Mouse (Mus musculus) urinary bladder, postnatal 25 days (tissue): ENCODE results near the gene Ssc5d.

ENCODE experiments used
- DNase-seq: peaks from one replicate; pipeline ENCODE4 v3.0.0; 2022; ENCODE audit warnings: low spot score

Gene Ssc5d

DNA sequence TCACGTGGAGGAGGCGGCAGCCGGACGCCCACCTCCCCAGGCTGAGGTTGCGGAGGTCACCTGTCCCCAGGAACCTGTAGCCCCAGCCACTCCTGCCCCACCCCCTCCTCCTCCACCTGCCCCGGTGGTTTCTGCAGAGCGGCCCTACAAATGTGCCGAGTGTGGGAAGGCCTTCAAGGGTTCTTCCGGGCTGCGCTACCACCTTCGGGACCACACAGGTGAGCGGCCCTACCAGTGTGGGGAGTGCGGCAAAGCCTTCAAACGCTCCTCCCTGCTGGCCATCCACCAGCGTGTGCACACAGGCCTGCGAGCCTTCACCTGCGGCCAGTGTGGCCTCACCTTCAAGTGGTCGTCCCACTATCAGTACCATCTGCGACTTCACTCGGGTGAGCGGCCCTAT, 5.6 kb upstream of the Ssc5d start:
- no peak for DNase-seq

DNA sequence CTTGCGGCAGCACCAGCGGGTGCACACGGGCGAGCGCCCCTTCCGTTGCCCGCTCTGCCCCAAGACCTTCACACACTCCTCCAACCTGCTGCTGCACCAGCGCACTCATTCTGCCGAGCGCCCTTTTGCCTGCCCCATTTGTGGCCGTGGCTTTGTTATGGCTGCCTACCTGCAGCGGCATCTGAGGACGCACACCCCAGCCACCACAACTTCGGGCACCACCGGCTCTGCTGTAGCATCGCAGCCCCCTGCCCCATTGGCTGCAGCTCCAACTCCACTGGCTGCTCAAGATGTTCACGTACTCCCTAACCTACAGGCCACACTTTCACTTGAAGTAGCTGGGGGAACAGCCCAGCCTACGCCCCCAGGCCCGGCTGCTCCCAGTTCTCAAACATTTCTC, 5.1 kb upstream of the Ssc5d start:
- DNase-seq, result no peak

DNA sequence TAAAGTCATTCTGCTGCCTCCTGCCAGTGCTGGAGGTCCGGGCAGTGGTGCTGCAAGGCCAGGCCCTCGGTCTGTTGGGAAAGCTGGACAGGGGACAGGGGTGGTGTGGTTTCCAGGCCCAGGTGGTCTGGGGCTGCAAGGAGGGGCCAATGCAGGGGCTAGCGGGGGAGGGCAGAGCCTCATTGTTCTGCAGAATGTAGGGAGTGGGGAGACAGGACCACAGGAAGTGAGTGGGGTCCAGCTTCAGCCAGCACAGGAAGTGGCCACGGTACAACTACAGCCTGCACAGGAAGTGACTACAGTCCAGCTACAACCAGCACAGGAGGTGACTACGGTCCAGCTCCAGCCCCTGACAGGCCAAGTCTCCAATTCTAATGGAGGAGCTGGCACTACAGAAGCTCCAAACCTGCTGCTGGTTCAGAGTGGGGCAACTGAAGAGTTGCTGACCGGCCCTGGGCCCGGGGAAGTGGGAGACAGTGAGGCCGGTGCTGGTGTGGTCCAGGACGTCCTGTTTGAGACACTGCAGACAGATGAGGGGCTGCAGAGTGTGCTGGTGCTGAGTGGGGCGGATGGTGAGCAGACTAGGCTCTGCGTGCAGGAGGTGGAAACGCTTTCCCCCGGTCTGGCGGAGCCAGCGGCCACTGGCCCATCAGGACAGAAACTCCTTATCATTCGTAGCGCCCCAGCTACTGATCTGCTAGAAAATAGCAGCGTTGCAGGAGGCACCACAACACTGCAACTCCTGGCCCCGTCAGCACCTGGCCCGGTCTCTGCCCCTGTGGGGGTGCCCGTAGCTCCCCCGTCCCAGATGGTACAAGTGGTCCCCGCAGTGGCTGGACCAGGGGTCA, 4.4 kb upstream of the Ssc5d start:
- DNase-seq, result no peak

DNA sequence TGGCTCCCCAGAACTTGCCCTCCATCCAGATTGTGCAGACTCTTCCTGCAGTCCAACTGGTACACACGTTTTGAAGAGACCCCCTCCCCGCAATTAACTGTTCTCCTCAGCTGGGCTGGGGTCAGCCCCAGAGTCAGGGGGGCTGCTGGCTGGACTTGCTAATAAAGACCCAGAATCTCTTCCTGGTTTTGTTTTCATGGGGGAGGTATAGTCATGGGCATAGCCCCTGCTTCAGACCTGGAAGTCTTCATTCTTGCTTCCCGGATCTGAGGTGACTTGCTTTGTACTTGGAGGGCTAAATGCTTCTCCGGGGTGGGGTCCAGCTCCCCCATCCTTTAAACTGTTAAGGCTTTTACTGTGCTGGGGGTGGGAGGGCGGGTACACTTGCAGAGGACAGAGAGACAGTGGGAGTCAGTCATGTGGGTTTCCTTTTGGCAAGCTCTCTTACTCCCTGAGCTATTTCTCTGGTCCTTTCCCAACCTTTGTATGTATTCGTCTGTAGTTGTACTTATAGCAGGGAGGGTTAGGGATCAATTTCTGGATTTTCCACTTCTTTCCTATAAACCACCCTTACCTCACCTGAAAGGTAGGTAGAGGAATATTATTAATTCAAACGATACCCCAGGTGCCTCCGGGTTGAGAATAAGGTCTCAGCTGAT, 3.6 kb upstream of the Ssc5d start, which contains the start of gene Nat14:
Nat14 (plus strand) TSS at position 205 of the 659 bp plus-strand sequence.
- no peak for DNase-seq

DNA sequence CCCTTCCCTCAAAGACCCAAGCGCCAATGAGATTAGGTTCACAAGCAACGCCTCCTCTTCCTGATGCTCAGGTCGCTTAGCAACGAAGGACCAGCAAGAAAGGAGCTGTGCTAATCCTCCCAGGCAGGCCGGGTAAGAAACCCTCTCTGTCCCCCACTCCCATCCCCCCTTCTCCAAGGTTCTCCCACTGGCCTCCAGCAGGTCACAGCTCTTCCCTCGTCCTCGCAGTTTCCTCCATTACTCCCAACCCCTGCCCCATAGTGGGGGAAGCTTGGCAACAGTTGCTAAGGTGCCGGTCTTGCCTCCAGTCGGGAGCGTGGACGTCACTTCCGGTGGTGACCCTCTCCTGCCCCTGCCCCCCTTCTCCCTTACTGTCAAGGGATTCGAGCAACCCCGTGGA, 3.1 kb upstream of the Ssc5d start:
- peak; percentile 42 for DNase-seq

DNA sequence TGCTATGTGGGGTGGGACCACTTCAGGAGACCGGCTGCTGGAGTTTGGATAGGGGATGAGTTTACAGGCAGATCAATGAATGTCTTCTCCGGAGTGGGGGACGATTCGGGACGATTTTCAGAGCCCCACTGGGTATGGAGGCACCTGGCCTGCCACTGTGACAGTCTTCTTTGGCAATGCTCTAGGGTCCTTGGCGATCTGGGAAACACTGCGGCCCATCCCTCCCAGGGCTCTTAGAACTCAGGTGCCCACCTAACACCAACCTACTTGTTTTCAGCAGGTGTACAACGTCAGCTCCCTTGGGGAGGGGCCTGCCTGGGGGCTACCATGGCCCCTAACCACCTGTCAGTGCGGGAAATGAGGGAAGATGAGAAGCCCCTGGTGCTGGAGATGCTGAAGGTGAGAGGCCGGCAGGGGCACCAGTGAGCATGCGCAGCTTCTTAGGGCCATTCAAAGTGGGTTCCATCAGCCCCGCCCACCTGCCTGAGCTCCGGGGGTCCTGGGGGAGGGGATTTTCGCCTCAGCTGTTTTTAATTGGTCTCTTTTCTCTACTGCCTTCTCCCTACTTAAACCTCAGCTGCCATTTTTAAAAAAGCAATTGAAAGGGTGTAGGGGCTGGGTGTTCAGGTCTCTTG, 2.5 kb upstream of the Ssc5d start:
- no peak for DNase-seq

DNA sequence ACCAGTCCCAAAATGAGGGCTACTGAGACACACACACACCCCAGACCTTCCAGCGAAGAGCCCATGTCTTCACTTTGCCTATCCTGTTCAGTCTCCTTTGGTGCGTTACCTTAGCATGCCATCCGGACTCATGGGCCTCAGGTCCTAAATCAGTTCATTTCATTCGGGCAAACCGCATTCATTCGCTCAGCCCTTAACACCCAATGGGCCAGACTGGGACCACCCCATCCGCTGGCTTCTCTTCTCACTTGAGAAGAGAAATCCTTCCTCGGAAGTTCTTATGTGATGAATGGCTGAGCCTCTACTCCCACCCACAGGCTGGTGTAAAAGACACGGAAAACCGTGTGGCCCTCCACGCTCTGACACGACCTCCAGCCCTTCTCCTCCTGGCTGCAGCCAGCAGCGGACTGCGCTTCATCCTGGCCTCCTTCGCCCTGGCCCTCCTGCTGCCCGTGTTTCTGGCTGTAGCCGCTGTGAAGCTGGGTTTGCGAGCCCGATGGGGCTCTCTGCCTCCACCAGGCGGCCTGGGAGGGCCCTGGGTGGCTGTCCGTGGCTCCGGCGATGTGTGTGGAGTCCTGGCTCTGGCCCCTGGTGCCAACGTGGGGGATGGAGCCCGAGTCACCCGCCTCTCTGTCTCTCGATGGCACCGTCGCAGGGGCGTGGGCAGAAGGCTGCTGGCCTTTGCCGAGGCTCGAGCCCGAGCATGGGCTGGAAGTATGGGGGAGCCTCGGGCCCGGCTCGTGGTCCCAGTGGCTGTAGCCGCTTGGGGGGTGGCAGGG, 1.8 kb upstream of the Ssc5d start:
- peak; percentile 36 for DNase-seq

DNA sequence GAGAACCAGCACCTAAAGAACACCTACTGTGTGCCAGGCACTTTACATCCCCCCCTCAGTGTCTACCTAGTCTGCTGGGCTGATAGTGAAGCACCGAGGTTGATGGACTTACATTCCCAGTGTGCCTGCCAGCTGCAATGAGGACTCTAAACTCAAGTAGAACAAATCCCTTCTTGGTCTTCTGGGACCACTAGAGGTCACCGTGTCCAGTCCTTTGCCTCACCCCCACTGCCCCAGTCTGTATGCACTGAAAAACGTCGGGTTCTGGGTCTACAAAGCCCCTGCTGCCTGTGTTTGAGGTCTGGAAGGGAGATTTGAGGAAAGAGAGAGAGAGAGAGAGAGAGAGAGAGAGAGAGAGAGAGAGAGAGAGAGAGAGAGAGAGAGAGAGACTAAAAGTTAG, 1.1 kb upstream of the Ssc5d start:
- no peak for DNase-seq

DNA sequence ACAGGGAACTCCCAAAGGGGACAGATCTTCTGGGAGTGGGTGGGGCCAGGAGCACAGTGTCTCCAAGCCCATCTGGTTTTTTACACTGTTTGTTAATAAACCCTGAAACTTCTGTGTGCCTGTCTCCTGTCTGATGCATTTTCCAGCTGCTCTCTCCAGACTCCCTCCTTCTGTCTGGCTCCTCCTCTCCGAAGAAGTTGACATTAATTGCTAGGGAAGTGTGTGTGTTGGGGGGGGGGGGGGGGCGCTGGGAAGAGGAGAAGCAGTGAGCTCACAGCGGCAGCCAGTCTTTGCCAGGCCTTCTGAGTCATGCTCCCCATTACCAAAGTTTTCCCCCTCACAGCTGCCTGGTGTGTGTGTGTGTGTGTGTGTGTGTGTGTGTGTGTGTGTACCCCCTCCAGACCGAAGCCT, 689 bp upstream of the Ssc5d start:
- DNase-seq, result no peak

DNA sequence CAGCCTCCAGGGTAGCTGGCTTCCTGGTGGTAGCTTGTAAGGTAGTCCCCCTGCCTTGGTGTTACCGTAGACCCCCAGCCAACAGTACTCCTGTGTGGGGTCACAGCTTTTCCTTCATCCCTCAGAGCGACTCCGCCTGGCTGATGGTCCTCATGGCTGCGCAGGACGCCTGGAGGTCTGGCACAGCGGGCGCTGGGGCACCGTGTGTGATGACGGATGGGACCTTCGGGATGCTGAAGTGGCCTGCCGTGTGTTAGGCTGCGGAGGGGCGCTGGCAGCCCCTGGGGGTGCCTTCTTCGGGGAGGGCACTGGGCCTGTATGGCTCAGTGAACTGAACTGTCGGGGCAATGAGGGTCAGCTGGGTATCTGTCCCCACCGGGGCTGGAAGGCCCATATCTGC, 1.3 kb downstream of the Ssc5d start:
- no peak for DNase-seq

DNA sequence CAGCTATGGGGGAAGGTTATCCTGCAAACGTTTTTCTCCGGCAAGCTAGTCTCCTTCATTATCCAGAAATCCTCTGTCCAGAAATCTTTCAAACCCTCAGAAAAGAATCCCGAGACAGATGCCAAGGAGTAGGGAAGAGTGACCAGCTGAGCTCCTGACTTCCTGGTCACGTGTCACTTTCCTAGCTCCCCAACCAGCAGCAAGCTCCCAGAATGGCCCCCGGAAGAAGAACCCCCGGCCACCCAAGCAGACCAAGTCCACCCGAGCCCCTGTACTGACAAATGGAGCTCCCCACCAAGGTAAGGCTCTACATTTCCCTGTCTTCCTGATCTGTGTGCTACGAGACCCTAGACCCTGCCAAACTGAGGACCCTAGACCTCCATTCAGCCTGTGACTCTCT, 2.1 kb downstream of the Ssc5d start:
- DNase-seq, result no peak

DNA sequence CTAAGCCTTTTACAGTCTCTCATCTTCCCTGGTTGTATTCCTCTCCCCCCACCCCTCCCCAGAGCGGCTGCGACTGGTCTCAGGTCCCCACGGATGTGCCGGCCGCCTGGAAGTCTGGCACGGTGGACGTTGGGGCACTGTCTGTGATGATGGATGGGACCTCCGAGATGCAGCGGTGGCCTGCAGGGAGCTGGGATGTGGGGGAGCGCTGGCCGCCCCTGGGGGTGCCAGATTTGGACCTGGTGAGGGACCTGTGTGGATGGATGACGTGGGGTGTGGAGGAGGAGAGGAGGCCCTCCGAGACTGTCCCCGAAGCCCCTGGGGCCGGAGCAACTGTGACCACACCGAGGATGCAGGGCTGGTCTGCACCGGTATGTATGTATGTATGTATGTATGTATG, 2.7 kb downstream of the Ssc5d start:
- no peak for DNase-seq

DNA sequence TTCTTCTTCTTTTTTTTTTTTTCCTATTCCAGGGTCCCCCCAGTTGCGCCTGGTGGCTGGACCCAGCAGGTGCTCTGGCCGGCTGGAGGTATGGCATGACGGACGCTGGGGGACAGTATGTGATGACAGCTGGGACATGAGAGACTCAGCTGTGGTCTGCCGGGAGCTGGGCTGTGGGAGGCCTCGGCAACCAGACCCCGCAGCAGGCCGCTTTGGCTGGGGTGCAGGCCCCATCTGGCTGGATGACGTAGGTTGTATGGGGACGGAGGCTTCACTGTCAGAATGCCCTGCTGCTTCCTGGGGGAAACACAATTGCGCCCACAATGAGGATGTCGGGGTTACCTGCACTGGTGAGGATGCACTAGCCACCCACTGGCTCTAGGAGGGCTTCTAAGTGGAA, 7.5 kb downstream of the Ssc5d start:
- DNase-seq, result no peak

DNA sequence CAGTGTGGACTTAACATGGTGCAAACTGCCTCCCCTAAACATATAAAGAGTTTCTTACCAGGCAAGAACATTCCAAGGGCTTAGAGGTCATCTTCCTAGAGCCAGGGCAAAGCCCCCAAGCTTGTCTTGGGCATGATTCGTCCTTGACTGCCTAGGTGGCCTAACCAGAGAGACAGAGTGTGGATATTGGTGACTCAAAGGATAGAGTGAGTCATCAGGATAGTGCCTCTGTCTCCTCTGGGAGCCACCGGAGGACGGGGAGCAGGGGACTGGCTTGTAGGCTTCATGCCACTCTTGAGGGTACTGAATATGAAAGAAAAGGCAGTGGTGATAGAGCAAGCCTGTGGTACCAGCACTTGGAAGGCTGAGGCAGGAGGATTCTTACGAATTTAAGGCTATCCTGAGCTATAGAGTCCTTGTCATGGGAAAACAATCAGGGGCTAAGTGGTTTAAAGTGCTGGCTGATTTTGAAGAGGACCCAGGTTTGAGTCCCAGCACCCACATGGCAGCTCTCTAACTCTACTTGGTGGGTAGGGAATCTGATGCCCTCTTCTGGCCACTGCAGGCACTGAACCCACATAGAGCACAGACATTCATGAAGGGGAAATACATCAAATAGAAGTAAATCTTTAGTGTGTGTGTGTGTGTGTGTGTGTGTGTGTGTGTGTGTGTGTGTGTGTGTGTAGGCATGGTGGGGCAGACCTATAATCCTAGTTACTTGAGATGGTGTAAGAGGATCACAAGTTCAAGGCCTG, 8.8 kb downstream of the Ssc5d start:
- no peak for DNase-seq

DNA sequence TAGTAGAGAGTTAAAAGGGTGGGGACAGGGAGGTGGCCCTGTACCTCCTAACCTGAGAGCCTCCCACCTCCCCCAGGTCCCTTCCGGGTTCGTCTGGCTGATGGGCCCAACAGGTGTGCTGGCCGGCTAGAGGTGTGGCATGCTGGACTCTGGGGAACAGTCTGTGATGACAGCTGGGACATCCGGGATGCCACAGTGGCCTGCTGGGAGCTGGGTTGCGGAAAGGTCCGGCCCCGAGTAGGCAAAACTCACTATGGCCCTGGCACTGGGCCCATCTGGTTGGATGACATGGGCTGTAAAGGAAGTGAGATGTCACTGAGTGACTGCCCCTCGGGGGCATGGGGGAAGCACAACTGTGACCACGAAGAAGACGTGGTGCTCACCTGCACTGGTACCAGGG, 11.2 kb downstream of the Ssc5d start:
- no peak for DNase-seq

DNA sequence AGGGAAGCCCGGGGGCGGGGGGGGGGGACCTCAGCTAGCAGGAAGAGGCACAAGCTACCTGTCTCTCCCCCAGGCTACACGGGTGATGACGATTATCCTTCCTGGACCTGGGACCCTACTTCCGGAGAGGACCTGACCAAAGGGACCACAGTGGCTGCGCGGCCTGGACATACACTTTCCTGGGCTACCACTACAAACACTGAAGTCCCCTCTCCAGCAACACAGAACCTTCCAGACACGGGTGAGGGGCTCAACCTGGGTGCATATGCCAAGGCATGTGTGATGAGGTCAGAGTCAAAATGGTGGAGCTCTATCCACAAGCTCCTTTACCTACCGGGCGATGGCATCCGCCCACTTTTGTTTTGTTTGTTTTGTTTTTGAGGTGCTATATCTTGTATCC, 11.8 kb downstream of the Ssc5d start:
- no peak for DNase-seq

DNA sequence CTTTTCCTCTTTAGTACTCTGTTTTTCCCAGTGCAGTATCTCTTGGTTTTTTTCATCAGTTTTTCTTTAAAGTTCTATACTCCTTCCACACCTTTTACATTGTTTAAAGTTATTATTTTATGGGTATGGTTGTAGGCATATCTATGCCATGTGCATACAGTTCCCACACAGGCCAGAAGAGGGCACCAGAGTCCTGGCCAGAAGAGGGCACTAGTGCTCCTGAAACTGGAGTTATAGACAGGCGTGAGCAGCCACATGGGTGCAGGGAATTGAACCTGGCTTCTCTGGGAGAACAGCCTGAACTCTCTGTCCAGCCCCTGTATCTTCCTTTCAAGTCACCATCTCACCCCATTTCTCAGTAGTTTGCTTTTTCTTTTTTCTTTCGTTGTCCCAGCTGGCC, 12.9 kb downstream of the Ssc5d start:
- peak; percentile 72 for DNase-seq

DNA sequence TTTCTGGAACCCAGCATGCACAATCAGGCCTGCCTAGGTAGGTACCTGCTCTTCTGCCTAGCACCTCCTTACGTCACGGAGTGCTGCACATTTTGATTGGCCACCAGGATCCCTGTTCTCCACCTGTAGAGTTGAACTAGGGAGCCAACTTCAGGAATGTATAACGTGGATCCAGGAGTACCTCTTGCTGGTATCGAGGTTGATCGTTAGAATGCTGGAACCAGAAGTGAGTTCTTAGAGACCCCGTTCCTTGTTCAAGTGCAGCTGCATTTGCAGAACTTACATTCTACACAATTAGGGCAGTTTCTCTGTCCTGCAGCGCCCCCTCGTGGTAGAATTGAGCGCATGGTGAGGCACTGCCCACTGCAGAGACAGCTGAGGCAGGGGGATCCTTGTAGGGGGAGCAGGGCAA, 14.5 kb downstream of the Ssc5d start:
- peak; percentile 84 for DNase-seq

DNA sequence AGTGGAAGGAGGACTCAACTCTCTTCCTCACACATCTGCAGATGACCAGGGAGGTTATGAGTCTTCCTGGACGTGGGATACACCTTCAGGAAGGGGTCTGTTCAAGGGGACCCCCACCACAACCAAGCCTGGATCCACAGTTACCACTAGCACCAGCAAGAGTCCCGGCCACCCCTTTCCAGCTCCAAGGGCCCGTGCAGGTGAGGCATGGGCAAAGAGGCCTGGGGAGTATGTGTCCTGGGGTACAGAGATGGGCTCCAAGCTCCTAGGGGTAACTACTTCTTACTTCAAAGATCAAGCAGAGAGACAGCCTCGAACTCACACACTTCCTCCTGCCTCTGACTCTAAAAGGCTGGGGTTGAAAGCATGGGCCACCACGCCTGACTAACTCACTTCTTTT, 17.1 kb downstream of the Ssc5d start:
- DNase-seq, result no peak

DNA sequence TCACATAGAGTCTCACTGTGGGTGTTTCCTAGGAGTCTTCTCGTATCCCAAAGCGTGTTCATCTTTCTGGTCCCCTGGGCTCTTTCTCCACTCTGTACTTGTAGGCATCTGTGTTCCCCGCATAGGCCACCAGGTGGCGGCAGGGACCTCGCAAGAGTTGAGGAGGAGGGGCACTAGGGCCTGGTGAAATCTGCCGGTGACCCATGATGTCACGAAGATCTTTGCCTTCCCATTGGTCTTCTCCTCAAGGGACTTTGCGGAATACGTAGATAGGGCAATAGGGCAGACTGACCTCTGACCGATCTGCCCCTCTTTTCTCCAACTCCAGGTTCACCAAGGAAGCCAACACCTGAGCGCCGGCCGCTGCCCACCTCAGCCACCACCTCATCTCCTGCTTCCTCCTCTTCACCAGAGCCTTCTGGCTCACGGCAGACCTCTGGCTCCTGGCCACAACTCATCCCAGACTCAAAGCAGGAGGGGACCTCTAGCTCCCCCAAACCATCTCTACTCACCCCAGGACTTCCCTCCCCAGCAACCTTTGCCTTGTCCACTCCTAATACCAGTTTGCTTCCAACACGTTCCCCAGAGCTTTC, 17.7 kb downstream of the Ssc5d start:
- DNase-seq, result peak; percentile 96

DNA sequence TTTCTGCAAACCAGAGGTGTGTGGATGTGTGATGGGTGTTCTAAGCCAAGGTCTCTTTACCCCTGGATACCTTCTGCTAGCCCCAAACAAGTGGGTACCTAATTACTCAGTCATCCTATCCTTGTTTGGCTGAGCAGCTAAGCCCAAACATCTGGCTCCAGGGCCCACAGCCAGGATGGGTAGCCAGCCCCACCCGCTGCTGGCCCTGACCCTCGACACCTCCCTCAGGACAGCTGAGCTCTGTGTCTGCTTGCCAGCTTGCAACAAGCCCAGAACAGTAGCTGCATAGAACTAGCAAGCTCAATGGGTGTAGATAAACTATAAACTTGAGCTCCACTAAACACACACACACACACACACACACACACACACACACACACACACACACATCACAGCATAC, 22.3 kb downstream of the Ssc5d start:
- peak; percentile 28 for DNase-seq
